Mouse (Mus musculus): ENCODE measurements around the gene Btbd11.

GRCm38 (mm10) chr10:85571456-85571855 is 184.8 kb downstream of the Btbd11 start:
- TF ChIP-seq CTCF (conservative IDR thresholded peaks at IDR 0.05; ENCODE audit: insufficient read depth, insufficient read length, low read depth, low read length): no peak
- no peak for TF ChIP-seq POLR2A (IDR thresholded peaks at IDR 0.05; ENCODE audit: low read depth, low read length)

Data from kidney, adult 2 months (tissue).